Mouse (Mus musculus) left cerebral cortex, adult 18-20 months (tissue): Measurements from ENCODE around the gene Car11. TPM values are rescaled to one million over a fixed set of nuclear protein-coding genes. Genes with fewer than 3 reads are reported as not detected.
"Not testable (repeated sequence)": the region's sequence is repeated elsewhere in the genome, so short reads cannot be mapped to it uniquely, and the experiment has no call there.

ENCODE experiments used
- DNase-seq, 2 experiments: peaks; one replicate each; pipeline ENCODE4 v3.0.0; 2021 to 2022; ENCODE audit warnings: low spot score in 2 of 2, mixed read lengths in 1 of 2
- long read RNA-seq, 2 experiments: library from polyadenylated mRNA; stranded (forward); transcript quantifications; one replicate each; pipeline ENCODE4 v2.0.0; 2021
- total RNA-seq, 2 experiments: library from RNA; stranded (reverse); gene quantifications; 2 replicates each; pipeline ENCODE4 v1.2.3; 2021

Gene Car11
- total RNA-seq = 100 to 1,000 TPM; 215 to 220 TPM
- long read RNA-seq, experiment 1, transcript Car11-201 (9 exons, 1,585 nt) = major isoform, 197 of 317 reads
- long read RNA-seq, experiment 1, partial matches to known transcripts = 40 of 317 reads
- long read RNA-seq, experiment 1, other reads (novel, unspliced or antisense) = 80 of 317 reads
- long read RNA-seq, experiment 2, transcript Car11-201 (9 exons, 1,585 nt) = major isoform, 181 of 267 reads
- long read RNA-seq, experiment 2, partial matches to known transcripts = 30 of 267 reads
- long read RNA-seq, experiment 2, other reads (novel, unspliced or antisense) = 56 of 267 reads

DNA sequence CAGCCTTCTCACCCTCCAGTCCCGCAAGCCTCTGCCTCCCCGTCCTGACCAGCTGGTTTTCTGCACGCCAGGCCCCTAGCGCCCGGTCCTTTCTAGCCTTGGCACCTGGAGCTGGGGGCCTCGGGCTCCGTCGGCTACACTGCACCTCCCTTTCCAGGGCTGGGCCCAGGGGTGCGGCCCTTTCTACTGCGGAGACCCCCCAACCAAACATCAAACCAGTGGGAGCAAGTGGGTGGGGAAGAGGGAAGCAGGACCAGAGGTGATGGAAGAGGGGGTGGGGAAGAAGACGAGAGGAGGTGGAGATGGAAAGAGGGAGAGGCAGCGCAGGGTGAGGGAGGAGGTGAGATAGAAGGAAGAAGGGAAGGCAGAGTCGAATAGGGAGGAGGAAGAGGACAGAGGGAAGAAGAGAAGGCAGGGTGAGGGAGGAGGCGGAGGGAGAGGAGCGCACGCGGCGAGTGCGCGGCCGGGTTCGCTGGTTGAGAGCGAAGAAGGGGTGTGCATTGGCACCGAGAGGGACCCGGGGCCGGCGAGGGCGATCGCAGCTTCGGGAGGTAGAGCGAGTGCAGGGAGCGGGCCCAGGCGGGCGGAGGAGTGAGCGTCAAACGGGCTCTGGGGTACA lies at the start of gene Car11:
Gene Car11 (plus strand): TSS at position 321 of the 619 bp plus-strand sequence.
- peak in 1 of 2 experiments; percentile 71 for DNase-seq

DNA sequence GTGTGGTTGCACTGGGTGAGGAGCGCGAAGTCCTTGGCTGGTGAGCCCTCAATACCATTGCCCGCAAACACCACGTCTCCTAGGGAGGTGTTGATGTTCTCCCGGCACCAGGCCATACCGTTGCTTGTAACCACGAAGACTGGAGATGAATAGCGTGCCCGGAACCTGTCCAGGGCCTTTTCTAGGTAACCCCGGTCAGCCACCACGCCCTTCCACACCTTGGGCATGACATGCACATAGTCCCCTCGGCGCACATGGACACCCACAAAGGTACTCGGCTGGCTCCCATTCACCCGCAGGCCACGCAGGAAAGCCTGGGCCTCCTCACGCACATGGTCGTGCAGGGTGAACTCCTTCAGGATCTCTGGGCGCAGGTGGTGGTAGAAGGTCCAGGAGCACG lies 49.2 kb upstream of the Car11 start:
- DNase-seq = not testable (repeated sequence)

DNA sequence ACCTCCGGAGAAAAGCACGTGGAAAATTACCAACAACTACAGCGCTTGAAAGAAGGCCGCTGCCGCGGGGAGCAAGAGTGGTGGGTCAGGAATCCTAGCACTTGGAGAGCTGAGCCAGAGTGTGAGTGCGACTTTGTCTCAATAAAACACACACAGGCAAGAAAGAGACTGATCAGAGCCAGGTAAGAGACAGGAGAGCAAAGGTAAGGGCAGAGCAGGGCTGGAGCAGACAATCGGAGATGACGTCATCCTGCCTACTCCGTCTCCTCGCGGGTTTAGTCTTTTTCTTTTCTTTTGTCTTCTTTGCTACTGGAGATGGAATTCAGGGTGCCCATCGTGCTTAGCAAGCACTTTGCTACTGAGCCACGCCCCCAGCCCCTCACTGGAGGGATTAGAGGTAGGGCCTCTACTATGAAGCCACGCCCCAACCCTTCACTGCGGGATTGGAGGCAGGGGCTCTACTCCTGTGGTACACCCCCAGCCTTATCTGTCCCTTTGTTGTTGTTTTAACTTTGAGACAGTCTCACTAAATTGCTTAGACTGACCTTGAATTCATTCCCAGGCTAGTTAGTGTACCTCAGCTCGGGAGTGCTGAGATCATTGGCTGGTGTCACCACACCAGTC lies 45.1 kb upstream of the Car11 start:
- no peak for DNase-seq

DNA sequence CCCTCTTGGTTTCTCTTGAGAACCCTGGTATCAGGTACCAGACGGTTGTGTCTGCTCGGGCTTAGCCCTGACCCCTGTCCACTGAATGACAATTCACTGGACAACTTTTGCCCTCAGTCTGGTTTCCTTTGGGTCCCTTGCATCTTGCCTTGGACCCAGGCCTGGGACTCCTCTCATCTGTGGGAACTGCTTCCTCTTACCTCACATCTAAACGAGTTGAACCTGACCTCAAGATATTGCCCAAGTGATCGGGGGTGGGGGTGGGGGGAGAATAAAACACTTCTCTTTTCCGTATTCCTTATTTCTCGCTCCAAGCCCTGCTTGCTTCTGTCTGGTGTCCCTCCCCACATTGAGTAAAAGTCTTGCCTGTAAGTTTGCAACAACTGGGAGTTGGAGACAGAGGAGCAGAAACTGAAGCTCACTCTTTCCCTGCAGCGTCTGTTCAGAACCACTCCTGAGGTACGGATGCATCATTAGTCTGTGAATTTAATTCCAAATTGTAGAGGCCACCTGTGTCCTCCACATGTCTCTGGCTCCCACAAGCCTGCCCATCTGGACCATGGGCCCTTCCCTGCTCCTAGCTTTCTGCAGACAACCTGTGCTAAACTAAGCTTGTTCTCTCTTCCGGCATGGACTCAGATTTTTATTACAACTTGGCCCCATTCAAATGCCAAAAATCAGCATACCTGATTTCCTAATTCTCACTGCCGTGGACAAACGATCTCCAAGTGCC lies 38.7 kb upstream of the Car11 start:
- no peak for DNase-seq

DNA sequence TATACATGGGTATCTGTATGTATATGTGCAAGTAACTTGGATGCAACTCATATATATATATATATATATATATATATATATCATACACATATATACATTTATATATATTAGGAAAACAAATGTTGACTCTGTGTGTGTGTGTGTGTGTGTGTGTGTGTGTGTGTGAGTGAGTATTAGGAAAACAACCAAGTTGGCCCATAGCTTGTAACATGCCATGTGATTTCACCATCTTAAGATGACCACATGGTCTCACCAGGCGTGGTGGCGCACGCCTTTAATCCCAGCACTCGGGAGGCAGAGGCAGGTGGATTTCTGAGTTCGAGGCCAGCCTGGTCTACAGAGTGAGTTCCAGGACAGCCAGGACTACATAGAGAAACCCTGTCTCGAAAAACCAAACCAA lies 37.9 kb upstream of the Car11 start:
- not testable (repeated sequence) for DNase-seq

DNA sequence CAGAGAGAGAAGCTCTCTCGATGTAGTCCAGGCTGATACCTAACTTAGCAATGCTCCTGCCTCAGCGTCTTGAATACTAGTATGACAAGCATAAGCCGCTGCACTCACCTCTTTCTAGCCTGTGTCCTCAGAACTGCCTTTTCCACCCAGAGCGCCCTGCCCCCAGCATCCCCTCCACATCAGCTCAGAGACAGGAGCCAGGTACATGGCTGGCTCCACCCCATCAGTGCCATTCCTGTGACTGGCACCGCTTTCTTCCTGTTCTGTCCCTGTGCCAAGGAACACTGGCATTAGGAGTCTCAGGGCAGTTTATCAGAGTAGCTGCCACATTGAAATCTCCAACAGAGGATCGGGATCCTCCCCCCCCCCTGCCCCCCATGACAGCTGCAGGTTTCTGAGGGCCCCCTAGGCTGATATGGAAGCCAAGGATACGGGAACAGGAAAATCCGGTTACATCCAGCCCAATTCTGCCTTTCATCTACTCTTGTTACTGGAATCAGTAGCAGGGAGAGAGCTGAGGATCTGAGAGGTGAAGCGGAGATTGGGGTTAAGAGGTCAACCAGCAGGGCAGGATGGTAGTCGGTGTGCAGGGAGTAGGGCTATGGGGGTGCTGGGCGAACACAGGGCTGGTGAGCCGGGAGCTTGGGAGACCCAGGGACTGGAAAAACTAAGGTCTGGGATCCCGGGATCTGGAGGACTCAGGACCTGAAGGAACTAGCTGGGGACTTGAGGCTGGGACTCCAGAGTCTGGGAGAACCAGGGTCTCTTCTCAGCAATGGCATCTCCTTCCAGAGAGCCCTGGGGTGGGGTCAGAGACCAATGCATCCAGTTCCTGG lies 34.1 kb upstream of the Car11 start:
- no peak for DNase-seq

DNA sequence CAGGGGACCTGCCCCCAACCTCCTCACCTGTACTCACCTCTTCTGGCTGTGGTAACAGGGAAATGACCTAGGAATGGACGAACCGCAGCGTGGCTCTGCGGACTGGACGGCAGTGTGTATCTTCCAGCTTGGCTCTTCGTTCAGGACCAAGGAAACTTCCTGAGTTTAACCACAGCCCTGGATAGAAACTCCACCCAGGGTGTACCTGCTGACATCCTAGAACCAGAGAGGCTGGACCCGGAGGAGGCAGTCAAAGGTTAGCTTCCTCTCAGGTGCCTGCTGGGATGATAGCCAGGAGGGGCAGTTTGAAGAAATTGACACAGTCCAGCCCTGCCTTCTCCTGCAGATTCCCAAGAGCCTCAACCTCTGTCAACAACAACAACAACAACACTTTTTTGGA lies 33.5 kb upstream of the Car11 start, which contains the start of gene Fut2:
Gene Fut2 (minus strand): TSS at position 234 of the 400 bp plus-strand sequence.
- DNase-seq = no peak

DNA sequence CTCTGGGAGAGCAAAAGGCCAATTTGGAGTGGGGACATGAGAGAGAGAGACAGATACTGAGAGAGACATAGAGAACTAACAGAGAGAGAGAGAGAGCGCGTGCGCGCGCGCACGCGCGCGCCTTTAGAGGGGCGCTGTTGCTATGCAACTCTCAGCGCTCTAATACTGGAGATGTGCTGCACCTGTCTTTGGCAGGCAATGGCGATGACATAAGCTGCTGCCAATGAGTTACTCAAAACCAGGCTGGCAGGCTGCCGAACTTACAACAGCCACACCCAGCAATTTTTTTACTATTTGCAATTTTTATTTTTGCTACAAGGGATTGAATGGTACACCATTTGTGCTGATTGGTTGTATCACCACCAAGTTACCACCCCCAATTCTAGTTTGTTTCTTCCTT lies 31.9 kb upstream of the Car11 start:
- no peak for DNase-seq

DNA sequence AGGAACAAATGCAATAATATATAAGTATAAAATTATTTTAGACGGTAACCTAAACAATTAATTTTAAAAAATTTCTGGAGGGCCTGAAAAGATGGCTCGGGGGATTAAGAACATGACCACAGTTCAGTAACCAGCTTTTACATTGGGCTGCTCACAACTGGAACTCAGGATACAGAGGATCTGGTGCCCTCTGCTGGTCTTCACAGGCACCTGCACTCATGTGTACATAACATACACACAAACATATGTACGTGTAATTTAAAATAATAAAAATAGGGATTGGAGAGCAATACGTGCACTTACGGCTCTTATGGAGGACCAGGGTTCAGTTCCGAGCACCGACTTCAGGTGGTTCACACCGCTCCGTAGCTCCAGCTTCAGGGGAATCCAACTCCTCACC lies 30.7 kb upstream of the Car11 start:
- no peak for DNase-seq

DNA sequence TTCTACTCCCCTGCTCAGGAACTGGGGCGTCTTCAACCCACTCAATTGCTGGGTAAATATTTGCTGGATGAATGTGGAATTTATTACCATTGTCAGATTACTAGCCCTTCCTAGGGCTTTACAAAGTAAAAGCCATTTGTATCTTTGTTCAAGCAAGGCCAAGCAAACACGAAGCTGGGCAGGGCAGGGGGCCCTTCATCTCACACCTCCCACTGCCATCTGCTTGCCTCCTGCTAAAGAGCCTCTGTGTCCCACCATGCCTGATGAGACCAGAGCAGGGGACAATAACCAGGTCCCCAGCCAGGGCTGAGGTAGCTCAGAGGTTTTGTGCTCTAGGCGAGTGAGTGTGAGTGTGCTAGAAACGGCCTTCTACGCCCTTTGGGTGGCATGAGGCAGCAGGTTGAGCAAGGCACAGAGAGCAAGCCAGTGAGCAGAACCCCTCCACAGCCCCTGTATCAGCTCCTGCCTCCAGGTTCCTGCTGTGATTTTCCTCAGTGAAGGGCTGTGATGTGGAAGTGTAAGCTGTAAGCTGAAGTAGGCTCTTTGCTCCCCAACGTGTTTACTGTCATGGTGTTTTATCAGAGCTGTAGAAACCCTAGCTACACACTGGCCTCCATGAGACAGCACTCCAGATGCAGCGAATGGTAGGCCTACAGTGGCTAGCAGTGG lies 21.9 kb upstream of the Car11 start:
- no peak for DNase-seq

DNA sequence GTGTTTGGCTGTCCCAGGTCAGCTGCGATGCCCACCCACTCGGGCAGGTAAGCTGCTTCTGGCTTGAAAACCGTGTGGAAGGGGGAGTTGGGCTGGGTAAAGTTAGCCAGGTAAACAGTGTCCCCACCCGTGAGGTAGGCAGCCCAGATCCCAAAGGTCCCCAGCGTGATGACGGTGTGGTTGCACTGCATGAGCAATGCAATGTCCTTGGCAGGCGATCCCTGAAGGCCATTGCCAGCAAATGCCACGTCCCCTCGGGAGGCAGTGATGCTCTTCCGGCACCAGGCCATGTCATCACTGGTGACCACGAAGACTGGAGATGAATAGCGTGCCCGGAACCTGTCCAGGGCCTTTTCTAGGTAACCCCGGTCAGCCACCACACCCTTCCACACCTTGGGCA lies 21.1 kb upstream of the Car11 start:
- DNase-seq = no peak

DNA sequence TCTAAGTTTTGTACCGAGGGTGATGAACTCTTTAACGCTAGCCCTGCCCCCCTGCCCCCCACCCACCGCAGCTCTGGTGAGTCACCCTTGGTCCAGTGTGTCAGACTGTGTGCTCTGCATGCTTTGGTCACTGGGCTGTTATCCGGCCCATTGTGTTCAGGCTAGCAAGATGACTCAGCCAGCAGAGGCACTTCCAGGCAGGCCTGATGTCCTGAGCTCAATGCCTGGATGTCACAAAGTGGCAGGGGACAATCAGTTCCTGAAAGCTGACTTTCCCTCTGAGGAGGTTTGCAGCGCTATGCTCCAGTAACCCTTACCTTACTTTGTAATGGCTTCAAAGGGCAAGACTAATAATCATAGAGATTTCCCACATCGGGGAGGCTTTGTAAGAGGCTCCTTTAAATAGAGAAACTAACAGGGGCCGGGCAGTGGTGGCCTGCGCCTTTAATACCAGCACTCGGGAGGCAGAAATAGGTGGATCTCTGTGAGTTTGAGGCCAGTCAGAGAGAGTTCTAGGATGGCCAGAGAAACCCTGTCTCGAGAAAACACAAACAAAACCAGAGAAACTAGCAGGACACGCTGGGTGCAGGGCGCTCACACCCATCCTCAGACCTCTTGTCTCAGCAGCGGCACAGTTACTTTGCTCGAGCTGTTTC lies 19.5 kb upstream of the Car11 start:
- DNase-seq = no peak

DNA sequence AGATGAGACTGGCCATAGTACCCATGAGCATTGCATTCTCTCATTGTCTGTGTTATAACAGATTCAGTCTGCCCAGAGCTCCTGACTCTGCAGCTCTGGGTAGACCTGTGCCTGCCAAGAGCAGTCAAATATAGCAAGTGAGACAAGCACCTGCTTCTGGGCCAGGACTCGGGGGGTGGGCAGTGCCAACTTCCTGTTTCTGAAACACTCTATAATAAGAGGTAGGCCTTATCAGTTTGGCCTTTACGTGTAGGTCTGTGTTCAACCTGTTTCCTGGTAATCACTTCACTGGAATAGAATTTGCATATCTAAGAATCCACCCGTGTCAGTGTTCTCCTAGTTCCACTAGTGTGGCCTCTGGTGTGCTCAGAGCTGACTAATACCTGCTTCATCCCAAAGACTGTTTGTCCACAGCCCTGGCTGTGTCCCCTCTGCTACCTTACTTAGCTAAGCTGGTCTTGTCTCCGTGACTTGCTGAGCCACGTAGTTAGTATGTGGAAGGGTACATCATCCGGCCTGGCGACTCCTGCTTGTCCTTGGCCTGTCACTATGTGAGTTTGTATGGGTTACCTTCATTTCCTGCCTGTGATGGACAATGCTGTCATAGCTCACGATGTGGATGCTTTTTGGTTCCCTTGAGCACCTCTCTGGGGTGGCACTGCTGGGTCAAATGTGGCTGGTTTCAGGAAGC lies 18.5 kb upstream of the Car11 start:
- DNase-seq = no peak

DNA sequence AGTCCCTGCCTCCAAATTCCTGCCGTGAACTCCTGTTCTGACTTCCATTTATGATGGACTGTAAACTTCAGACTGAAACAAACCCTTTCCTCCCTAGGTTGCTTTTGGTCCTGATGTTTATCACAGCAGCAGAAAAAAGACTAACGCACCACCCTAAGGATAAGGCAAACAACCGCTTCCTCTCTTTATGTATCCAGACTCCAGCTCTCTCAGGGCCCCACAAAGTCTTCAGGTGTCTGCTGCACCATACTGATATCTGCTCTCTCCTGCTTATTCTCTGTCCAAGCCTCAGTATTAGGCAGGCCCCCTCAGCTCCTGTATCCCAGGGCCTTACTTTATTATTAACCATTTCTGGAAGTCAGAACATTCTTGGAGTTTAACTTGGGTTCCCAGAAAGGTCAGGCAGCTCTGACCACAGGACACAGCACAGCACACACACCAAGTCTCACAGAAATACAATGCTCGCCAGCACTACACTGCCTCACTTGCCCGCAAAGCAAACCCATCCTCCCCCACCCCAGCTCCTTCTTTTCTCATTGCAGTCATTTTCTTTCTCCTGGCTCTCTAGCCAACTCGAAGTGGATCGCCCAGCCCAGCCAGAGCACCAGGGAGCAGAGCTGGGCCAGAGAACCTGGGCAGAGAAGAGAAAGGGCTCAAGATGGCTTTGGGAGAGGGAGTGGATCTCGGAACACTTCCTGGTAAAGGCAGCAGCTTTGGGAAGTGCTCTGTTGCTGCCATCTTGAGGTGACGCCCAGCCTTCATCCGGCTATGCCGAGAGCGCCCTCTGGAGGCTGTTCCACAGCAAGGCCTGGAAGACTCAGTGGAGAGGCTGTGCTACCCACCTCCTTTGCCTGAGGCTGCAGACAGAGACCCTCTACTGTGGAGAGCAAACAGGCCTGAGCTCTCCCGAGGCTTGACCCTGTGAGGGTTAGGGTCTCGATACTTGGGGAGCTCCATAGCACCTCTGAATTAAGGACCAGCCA lies 17.2 kb upstream of the Car11 start:
- peak; percentile 87 to 90 for DNase-seq

DNA sequence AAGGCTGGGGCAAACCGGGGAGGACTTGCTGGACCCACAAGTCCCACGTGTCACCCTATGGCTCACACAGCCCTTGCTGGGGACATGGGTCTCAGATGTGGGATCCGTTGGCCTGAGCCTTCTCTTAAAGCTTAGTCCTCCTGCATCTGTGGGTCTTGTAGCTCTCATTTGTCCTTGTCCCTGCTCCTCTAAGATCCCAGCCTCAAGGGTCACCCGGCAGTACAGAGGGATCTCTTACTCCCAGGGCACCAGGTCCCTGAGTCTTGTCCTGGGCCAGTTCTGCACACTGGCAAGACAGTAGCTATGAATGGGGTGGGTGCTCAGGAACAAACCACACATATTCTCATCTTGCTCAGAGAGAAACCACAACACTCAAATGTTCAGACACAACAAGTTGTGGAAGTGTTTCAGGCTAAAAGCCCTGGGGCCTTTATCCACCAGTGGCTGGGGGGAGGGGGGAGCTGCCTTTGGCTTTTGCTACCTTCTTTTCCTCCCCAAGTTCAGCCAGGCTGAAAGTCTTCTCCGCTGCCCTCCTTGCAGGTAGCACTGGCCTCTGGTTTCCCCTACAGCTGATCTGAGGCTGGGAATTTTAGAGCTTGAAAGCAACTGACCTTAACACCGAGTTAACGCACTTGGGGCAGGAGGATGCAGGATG lies 16.1 kb upstream of the Car11 start, which contains the start of gene Ntn5:
Gene Ntn5 (plus strand): TSS at position 627 of the 655 bp plus-strand sequence.
- DNase-seq = no peak

DNA sequence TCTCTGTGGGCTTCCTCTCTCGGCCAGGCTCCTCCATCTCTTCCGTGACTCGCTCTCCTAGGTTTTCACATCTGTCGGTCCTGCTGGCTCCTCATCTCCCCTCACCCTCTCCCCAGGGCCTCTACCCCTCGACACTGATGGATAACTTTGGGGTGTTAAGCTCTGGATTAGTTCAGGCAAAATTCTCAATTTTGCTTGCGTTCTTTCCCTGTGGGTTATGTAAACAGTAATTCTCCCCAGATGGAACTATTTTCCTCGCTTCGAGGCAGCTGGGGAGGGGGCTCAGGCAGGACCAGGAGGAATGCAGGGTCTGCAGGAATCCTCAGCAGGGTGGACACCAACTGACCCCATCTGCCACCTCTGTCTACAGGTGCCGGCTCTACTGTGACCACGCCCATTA lies 13.8 kb upstream of the Car11 start:
- no peak for DNase-seq

DNA sequence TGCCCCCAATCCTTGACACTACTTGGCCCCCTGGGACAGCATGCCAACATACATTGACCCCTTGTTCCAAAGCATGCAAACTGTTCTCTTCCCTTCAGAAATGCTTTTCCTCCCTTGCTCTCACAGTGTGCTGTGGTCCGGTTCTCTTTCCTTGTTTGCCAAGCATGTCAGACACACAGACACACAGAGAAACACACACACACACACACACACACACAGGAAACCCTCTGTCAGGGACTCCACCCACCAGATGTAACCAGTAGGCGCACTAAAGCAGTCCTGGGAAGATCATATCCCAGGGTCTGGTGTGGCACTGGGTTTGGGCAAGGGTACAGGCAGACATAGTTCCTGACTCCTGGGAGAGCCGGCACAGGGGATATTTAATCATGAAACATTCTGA lies 12.8 kb upstream of the Car11 start:
- DNase-seq = no peak
